Mouse (Mus musculus): ENCODE measurements at regions not wholly inside any gene's neighbourhood (a gene's known extent, or its start where the extent isn't known, plus 50 kb on each side); places are given as distances from the start of the nearest gene placed in this dataset.

- TF ChIP-seq POLR2A (IDR thresholded peaks at IDR 0.05; ENCODE audit: low read depth, low read length), result no peak
- TF ChIP-seq CTCF (IDR thresholded peaks at IDR 0.05; ENCODE audit: borderline replicate concordance, insufficient read depth, low read length), result no peak
These were observed 293.5 kb upstream of the N4bp1 start for GRCm38 (mm10) chr8:87178561-87178960.

Measured in embryonic fibroblast, embryonic 13.5 days (primary cell).